Mouse (Mus musculus): ENCODE measurements at regions not wholly inside any gene's neighbourhood (a gene's known extent, or its start where the extent isn't known, plus 50 kb on each side); places are given as distances from the start of the nearest gene placed in this dataset.

DNA sequence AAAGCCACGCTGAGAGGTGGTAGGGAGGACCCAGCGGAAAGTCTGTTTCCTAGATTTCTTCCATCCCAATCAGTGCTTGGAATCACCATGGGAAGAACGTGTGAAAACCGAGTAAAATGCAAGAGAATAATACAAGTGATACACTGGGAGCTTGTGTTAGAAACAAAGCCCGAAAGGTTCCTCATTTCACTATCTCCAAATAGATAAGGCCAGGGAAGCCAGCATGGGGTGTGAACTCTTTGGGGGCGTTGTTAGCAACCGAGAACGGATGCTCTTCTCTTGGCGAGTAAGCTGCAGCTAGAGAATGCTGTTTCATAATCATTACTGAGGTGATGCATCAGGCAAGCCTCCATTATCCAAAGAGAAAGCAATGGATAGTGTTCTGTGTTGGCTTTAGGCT is 118.8 kb upstream of the Atp5g3 start:
- WGBS: 87% methylated on average over 9 of the region's 9 CpGs
- no peak for ATAC-seq

DNA sequence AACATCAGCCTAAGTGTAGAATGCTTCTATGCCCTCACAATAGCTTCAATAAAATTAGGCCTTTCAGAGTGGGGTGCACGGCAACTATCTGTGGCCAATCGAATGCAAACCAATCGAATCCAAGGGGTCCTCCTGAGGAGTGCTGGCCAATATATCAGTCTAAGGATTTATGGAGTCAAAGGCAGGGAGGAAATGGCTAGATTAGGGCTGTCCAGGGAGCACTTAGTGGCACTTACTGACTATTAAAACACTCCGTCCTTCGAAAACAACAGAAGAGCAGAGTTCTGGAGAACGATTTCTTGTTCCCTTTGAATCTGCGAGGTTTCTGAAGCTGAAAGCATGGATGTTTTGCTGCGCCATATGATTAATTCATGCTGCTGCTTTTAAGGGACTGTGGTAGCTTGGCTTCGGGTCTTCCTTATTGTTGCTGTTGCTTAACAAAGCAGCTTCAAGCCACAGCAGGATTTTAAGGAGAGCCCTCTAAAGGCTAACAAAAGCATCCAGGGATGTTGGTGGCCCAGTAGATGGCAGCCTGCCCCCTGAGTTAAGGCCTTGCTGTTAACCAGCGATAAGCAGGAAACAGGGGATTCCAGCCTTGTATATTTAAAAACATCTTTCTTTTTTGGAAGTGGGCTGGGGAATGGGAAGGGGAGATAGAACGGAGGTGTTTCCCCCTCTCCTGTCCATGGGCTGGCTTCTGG is 116.4 kb upstream of the Atp5g3 start:
- Histone ChIP-seq H3K27me3 (ENCODE audit: insufficient read depth, low read length) (peaks cover 3% of the 10 kb centered on the region; the same call in 1 of the 2 replicates), H3K36me3 (ENCODE audit: insufficient read depth, low read length) (no peaks in the 10 kb centered on the region), H3K27ac (no peak overlapping the region), H3K9ac (replicated peaks; ENCODE audit: low read length) (peak overlapping the region; percentile 7; the same call in 1 of the 2 replicates), H3K4me1 (ENCODE audit: insufficient read depth, low read length) (no peaks in the 10 kb centered on the region), H3K4me3 (ENCODE audit: low read length) (no peak overlapping the region), H3K4me2 (ENCODE audit: low read depth, low read length) (0 out of 2 replicates have a peak overlapping the region, but pooled peaks have one; percentile 11), H3K9me3 (ENCODE audit: low read length) (no peaks in the 10 kb centered on the region)
- DNase-seq (ENCODE audit: low spot score): peak; percentile 85
- 51% methylated on average over 11 of the region's 11 CpGs for WGBS
- peak; percentile 81 for TF ChIP-seq CTCF (IDR thresholded peaks at IDR 0.05; ENCODE audit: low read depth)
- no peak for ATAC-seq

More for the DNA sequence above, 118.8 kb upstream of the Atp5g3 start:
- Histone ChIP-seq H3K4me1 (ENCODE audit: insufficient read depth, low read length) (no peaks in the 10 kb centered on the region), H3K9me3 (ENCODE audit: low read length) (no peaks in the 10 kb centered on the region), H3K9ac (replicated peaks; ENCODE audit: low read length) (no peak overlapping the region), H3K4me2 (ENCODE audit: low read depth, low read length) (no peak overlapping the region), H3K4me3 (ENCODE audit: low read length) (no peak overlapping the region), H3K27ac (no peak overlapping the region), H3K36me3 (ENCODE audit: insufficient read depth, low read length) (no peaks in the 10 kb centered on the region), H3K27me3 (ENCODE audit: insufficient read depth, low read length) (no peaks in the 10 kb centered on the region)
- no peak for DNase-seq (ENCODE audit: low spot score)
- TF ChIP-seq CTCF (IDR thresholded peaks at IDR 0.05; ENCODE audit: low read depth): no peak

DNA sequence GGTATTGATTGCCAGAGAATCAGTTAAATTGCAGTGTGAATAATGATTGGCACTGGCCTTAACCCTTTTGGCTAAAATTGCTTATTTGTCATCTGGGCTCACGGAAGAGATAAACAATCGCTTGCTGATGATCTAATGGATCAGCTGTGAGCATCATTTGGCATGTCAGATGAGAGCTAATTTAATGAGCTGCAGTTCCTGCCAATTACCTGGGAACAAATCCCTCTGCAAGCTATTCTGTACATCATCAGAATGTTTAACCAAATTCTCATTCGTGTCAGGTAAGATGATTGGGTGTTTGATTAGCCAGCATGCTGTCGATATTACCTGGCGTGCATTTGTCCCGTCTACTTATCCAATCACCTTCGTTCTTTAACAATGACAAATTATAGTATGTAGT is 104.0 kb upstream of the Atp5g3 start:
- WGBS: 63% methylated on average over 7 of the region's 7 CpGs

DNA sequence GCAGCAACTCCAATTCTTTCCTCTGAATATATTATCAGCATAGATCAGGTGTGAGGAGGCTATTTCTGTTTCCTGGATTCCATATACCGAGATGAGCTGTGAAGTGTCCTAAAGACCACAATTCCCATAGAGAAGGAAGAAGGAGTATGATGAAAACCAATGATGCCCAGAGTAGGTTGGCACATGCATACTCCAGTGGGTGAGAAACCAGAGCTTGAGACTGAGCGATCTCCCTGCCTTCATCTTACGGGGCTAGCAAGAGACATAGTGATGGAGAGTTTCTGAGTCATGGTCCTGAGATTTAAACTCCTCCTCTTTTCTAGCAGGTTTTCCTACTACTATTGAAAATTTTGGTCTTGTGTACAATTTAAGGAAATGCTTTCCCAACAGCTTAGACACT is 103.1 kb upstream of the Atp5g3 start:
- H3K36me3 ChIP-seq (ENCODE audit: insufficient read depth, low read length): no peaks in the 10 kb centered on the region

More for the DNA sequence above, 104.0 kb upstream of the Atp5g3 start:
- no peak overlapping the region for H3K9ac ChIP-seq (replicated peaks; ENCODE audit: low read length)
- H3K4me3 ChIP-seq (ENCODE audit: low read length): no peak overlapping the region
- H3K27me3 ChIP-seq (ENCODE audit: insufficient read depth, low read length): no peaks in the 10 kb centered on the region
- TF ChIP-seq CTCF (IDR thresholded peaks at IDR 0.05; ENCODE audit: low read depth): no peak
- no peak overlapping the region for H3K27ac ChIP-seq
- no peak overlapping the region for H3K4me2 ChIP-seq (ENCODE audit: low read depth, low read length)
- DNase-seq (ENCODE audit: low spot score): peak; percentile 16
- H3K36me3 ChIP-seq (ENCODE audit: insufficient read depth, low read length): no peaks in the 10 kb centered on the region
- no peak for ATAC-seq
- no peaks in the 10 kb centered on the region for H3K4me1 ChIP-seq (ENCODE audit: insufficient read depth, low read length)
- 0 out of 2 replicates have a peak, but pooled peaks cover 3% of the 10 kb centered on the region for H3K9me3 ChIP-seq (ENCODE audit: low read length)

DNA sequence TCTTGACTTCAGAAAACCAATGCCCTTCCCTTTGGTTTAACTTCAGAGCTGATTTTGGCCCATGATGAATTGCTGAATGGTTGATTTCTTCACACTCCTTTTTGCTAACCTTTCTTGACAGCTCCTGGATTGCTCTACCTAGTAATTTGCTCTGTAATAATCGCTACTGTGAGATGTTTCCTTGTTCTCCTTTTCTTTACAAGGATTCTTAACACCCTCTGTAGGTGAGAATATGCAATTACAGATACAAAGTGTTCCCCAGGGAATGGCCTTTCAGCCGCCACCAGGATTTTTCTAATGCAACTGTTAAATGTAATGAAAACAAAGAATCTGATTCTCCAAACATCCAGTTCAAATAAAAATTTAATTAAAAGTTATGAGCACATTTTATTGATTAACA is 87.4 kb upstream of the Atp5g3 start:
- DNase-seq (ENCODE audit: low spot score) (peak; percentile 81), ATAC-seq (no peak)
- no peaks in the 10 kb centered on the region for H3K27me3 ChIP-seq (ENCODE audit: insufficient read depth, low read length)

More for the DNA sequence above, 103.1 kb upstream of the Atp5g3 start:
- no peaks in the 10 kb centered on the region for H3K4me1 ChIP-seq (ENCODE audit: insufficient read depth, low read length)
- 0 out of 2 replicates have a peak, but pooled peaks cover 3% of the 10 kb centered on the region for H3K9me3 ChIP-seq (ENCODE audit: low read length)
- 94% methylated on average over 3 of the region's 3 CpGs for WGBS
- no peak overlapping the region for H3K9ac ChIP-seq (replicated peaks; ENCODE audit: low read length)
- no peak overlapping the region for H3K4me3 ChIP-seq (ENCODE audit: low read length)
- no peak overlapping the region for H3K4me2 ChIP-seq (ENCODE audit: low read depth, low read length)
- H3K27me3 ChIP-seq (ENCODE audit: insufficient read depth, low read length): no peaks in the 10 kb centered on the region
- TF ChIP-seq CTCF (IDR thresholded peaks at IDR 0.05; ENCODE audit: low read depth): no peak
- DNase-seq (ENCODE audit: low spot score) (no peak), ATAC-seq (no peak)
- H3K27ac ChIP-seq: no peak overlapping the region

DNA sequence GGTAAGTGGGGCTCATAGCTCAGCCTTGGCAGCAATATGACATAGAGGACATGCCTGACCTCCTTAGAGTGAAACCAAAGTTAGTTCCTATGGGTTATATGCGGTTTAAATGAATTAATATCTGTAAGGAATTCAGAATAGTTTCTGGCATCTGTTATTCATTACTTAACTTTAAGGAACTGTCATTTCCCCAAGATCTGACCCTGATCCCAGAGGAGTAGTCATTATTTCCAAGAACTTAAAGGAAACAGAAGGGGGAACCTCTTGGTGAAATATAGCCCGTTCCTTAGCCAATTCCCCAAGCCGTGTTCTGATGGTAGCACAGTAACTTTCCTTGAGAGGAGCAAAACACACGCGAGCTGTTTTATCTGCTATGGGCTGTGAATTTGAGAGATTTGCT is 85.9 kb upstream of the Atp5g3 start:
- H3K4me3 ChIP-seq (ENCODE audit: low read length): no peak overlapping the region
- no peaks in the 10 kb centered on the region for H3K4me1 ChIP-seq (ENCODE audit: insufficient read depth, low read length)
- WGBS: 81% methylated on average over 5 of the region's 5 CpGs
- H3K36me3 ChIP-seq (ENCODE audit: insufficient read depth, low read length): no peaks in the 10 kb centered on the region
- no peak for TF ChIP-seq CTCF (IDR thresholded peaks at IDR 0.05; ENCODE audit: low read depth)
- no peak overlapping the region for H3K27ac ChIP-seq
- ATAC-seq (no peak), DNase-seq (ENCODE audit: low spot score) (no peak)
- no peak overlapping the region for H3K4me2 ChIP-seq (ENCODE audit: low read depth, low read length)
- H3K9ac ChIP-seq (replicated peaks; ENCODE audit: low read length): no peak overlapping the region
- no peaks in the 10 kb centered on the region for H3K9me3 ChIP-seq (ENCODE audit: low read length)
- H3K27me3 ChIP-seq (ENCODE audit: insufficient read depth, low read length): no peaks in the 10 kb centered on the region

More for the DNA sequence above, 87.4 kb upstream of the Atp5g3 start:
- Histone ChIP-seq H3K9me3 (ENCODE audit: low read length) (no peaks in the 10 kb centered on the region), H3K27ac (no peak overlapping the region), H3K4me1 (ENCODE audit: insufficient read depth, low read length) (no peaks in the 10 kb centered on the region), H3K9ac (replicated peaks; ENCODE audit: low read length) (no peak overlapping the region), H3K4me3 (ENCODE audit: low read length) (no peak overlapping the region), H3K4me2 (ENCODE audit: low read depth, low read length) (no peak overlapping the region), H3K36me3 (ENCODE audit: insufficient read depth, low read length) (no peaks in the 10 kb centered on the region)
- 14% methylated on average over 2 of the region's 2 CpGs for WGBS
- peak; percentile 66 for TF ChIP-seq CTCF (IDR thresholded peaks at IDR 0.05; ENCODE audit: low read depth)

DNA sequence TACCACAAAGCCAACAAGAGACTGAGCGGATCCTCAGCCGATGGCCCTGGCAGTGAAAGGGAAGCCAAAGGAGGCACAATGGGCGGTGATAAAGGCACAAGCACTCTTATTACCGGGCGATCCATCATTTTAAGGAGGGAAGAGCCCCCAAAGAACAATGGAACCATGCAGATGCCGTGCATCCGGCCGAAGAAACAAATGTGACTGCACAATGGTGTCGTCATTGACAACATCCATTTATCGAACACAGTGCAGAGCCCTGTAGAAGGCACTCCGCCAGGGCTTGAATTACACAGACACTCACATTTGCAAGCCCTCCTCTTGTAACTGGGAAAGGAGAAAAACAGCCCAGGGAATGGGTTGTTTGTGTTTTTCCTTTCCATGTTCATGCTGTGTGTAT is 80.7 kb upstream of the Atp5g3 start:
- 27% methylated on average over 11 of the region's 11 CpGs for WGBS
- no peak for TF ChIP-seq CTCF (IDR thresholded peaks at IDR 0.05; ENCODE audit: low read depth)
- no peak overlapping the region for H3K27ac ChIP-seq
- no peaks in the 10 kb centered on the region for H3K9me3 ChIP-seq (ENCODE audit: low read length)
- peak overlapping the region; percentile 36 for H3K4me2 ChIP-seq (ENCODE audit: low read depth, low read length)
- H3K27me3 ChIP-seq (ENCODE audit: insufficient read depth, low read length): no peaks in the 10 kb centered on the region
- no peak overlapping the region for H3K4me3 ChIP-seq (ENCODE audit: low read length)
- no peak for ATAC-seq
- no peaks in the 10 kb centered on the region for H3K4me1 ChIP-seq (ENCODE audit: insufficient read depth, low read length)
- no peaks in the 10 kb centered on the region for H3K36me3 ChIP-seq (ENCODE audit: insufficient read depth, low read length)
- H3K9ac ChIP-seq (replicated peaks; ENCODE audit: low read length): no peak overlapping the region
- peak; percentile 13 for DNase-seq (ENCODE audit: low spot score)

Measured in hindbrain, postnatal 0 days (tissue).